Mouse (Mus musculus) mouse embryonic stem cell (cell line): Measurements from ENCODE around the gene Smr2.
"Not testable (repeated sequence)": the region's sequence is repeated elsewhere in the genome, so short reads cannot be mapped to it uniquely, and the experiment has no call there.

Experiments used
- in situ Hi-C, 2 experiments: fragments of 300-500 bp; cut with MboI; formaldehyde crosslinking; loops; 1 replicate in 1 of 2; 3 replicates in 1 of 2; pipeline ENCODE4 v1.14.3; 2019 to 2020; ENCODE audit warnings: low sequenced_read_pairs in 2 of 2, low pct_unique_long_range_greater_than_20kb in 1 of 2, mixed read lengths in 1 of 2; ENCODE audit not compliant: unreplicated experiment in 1 of 2

Gene Smr2

DNA sequence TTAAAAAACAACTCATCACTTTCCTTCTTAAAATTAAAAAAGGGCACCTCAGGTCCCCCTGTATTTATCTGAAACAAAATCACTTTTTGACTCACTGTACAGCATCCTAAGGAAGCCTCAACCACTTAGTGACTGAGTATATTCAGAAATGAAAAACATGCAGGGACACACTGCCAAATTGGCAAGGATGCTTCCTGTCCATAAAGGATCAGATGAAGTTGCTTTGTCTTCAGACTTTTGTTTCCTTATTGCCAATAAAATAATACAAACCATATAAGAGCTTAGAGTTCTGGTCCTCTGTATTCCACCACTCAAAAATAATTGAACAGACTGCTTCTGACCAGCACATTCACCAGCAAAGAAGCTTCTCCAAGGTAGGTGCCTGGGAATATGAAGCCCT lies at the start of gene Smr2:
Gene Smr2 (plus strand): TSS at position 301 of the 400 bp plus-strand sequence.
- in situ Hi-C loops: not testable (repeated sequence)

DNA sequence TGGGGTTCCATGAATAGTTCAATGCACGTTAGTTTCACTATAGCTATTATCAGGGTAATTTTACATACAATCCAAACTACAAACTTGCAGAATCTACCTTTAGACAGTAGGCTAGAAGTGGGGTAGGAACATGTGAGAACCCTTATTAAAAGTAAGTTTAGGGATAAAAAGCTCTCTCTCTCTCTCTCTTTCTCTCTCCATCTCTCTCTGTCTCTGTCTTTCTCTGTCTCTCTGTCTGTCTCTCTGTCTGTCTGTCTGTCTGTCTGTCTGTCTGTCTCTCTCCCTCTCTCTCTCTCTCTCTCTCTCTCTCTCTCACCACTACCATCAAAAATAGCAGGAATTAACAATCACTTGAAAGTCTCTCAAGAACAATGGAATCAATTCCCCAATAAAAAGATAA lies 25.1 kb downstream of the Smr2 start, which contains the start of gene Gm11116:
Gene Gm11116 (minus strand): TSS at position 101 of the 400 bp plus-strand sequence.
- in situ Hi-C loops: no loop called here

DNA sequence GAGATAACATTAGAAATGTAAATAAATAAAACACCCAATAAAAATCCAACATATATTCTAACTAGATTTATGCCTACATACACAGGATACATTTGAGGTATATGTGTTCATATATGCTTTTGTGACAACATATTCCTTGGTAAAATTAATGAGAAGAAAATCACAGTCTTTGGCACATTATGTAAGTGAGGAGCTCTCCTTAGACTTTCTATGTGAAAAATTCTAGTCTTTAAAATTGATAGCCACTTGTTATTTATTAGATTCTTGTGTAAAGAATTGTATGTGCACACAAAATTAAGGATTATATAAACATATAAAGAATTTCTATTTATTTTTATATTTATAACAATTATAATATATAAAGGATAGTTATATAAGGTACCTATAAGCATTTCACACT lies 67.6 kb downstream of the Smr2 start, which contains the start of gene Gm11115:
Gene Gm11115 (minus strand): TSS at position 101 of the 400 bp plus-strand sequence.
- in situ Hi-C loops: no loop called here
